Mouse (Mus musculus) forebrain, postnatal 0 days (tissue): ENCODE results near the gene Edem2. TPM values are rescaled to one million over a fixed set of nuclear protein-coding genes. Genes with fewer than 3 reads are reported as not detected.

Experiments used
- ATAC-seq: fragments of 200-750 bp; cut with Nextera tagmentation; 2 replicates; pipeline ENCODE4 v1.8.0; 2017; ENCODE audit warnings: mild to moderate bottlenecking, moderate library complexity
- DNase-seq: peaks from one replicate; pipeline ENCODE4 v3.0.0-alpha.2; 2015
- H3K27ac ChIP-seq: fragments of 300-500 bp; sonication (generic); 2 replicates; pipeline ENCODE4 v1.5.1; 2014; ENCODE audit warnings: low read depth, mild to moderate bottlenecking, antibody characterized with exemption, low read length, moderate library complexity, mixed read lengths
- H3K27me3 ChIP-seq: fragments of 300-500 bp; sonication (generic); 2 replicates; pipeline ENCODE4 v1.6.1; 2014; ENCODE audit warnings: mild to moderate bottlenecking, low read length, mixed read lengths; ENCODE audit not compliant: insufficient read depth
- H3K36me3 ChIP-seq: fragments of 300-500 bp; sonication (generic); 2 replicates; pipeline ENCODE4 v1.6.1; 2014; ENCODE audit warnings: mild to moderate bottlenecking, moderate library complexity; ENCODE audit not compliant: insufficient read depth
- H3K4me1 ChIP-seq: fragments of 300-500 bp; sonication (generic); 2 replicates; pipeline ENCODE4 v1.6.1; 2014; ENCODE audit warnings: antibody characterized with exemption; ENCODE audit not compliant: insufficient read depth
- H3K4me2 ChIP-seq: fragments of 300-500 bp; sonication (generic); 2 replicates; pipeline ENCODE4 v1.6.1; 2014; ENCODE audit warnings: low read depth, mild to moderate bottlenecking, moderate library complexity
- H3K4me3 ChIP-seq: fragments of 300-500 bp; sonication (generic); 2 replicates; pipeline ENCODE4 v1.5.1; 2014; ENCODE audit warnings: low read depth, low read length, mixed read lengths
- H3K9ac ChIP-seq: fragments of 300-500 bp; sonication (generic); 2 replicates; pipeline ENCODE4 v1.6.1; 2014; ENCODE audit warnings: mild to moderate bottlenecking
- H3K9me3 ChIP-seq: fragments of 300-500 bp; sonication (generic); 2 replicates; pipeline ENCODE4 v1.6.1; 2016; ENCODE audit warnings: low read length
- CTCF ChIP-seq: sonication (generic); IDR thresholded peaks from 2 replicates; pipeline ENCODE4 v1.5.1; 2016; ENCODE audit warnings: antibody characterized with exemption, control low read depth, low read depth
- WGBS: fragments of 180-500 bp; shearing (Covaris S2); extraction: QIAGEN DNeasy Blood & Tissue Kit; methylation state at CpG from one replicate; pipeline ENCODE4 v1.1.7; 2014; 5-methylcytosine and 5-hydroxymethylcytosine counted together
- polyA plus RNA-seq: library from polyadenylated mRNA; unstranded; fragments of >200 nt; fragmentation: Nextera tagmentation; extraction: Ambion mirVana; gene quantifications from 2 replicates; pipeline ENCODE4 v1.2.1, GENCODE M21; 2015
- total RNA-seq: library from RNA; depleted of rRNA; stranded (reverse); fragments of >200 nt; gene quantifications from 2 replicates; pipeline ENCODE4 v1.2.3, GENCODE M21; 2014

Gene Edem2
- total and polyA plus RNA-seq, 2 experiments from 2014 or later: 34.1 to 41.9 TPM

DNA sequence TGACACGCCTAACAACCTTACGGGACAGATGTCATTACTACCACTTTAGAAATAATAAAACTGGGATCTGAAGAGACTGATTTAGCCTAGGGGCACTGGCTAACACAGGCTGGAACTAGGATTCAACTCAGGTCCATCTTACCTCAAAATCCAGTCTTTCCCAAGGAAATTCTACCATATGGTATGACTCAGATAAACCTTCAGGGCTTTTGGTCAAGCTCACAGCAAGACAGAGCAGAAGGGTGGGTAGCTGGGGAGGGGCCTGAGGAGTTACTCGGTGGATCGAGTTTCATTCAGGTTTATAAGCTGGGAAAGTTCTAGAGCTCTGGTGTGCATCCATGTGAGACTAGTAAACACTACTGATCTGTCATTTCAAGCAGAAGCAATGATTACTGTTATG lies 40.1 kb downstream of the Edem2 start:
- ATAC-seq: no peak
- no peaks in the 10 kb centered on the region for H3K9me3 ChIP-seq
- peaks cover 5% of the 10 kb centered on the region; the same call in 1 of the 2 replicates for H3K36me3 ChIP-seq

DNA sequence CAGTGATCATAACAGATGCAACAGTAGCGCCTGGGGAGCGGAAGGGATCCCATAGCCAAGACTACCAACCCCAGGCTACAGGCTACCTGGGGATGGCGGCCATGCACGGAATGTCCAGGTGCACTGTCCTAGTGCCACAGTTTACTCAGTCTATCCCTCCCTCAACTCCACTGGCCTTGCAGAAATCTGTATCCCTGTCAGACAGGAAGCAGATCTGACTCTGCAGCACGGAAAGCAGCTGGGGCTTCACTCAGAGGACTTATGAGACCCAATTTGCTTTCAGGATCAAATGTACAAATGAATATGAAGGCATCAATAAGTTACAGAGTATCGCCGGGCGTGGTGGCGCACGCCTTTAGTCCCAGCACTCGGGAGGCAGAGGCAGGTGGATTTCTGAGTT lies 41.5 kb downstream of the Edem2 start:
- Histone ChIP-seq H3K9ac (no peak overlapping the region), H3K36me3 (peaks cover 5% of the 10 kb centered on the region; the same call in 1 of the 2 replicates), H3K27me3 (no peaks in the 10 kb centered on the region), H3K4me1 (peaks cover 13% of the 10 kb centered on the region), H3K4me2 (no peak overlapping the region), H3K4me3 (no peak overlapping the region), H3K9me3 (no peaks in the 10 kb centered on the region), H3K27ac (no peak overlapping the region)
- DNase-seq (no peak), ATAC-seq (no peak)
- no peak for TF ChIP-seq CTCF
- 96% methylated on average over 11 of the region's 11 CpGs for WGBS

More for the DNA sequence above, 40.1 kb downstream of the Edem2 start:
- DNase-seq: no peak
- Histone ChIP-seq H3K9ac (no peak overlapping the region), H3K4me3 (no peak overlapping the region), H3K4me2 (no peak overlapping the region), H3K27me3 (no peaks in the 10 kb centered on the region), H3K27ac (no peak overlapping the region), H3K4me1 (peaks cover 13% of the 10 kb centered on the region)
- TF ChIP-seq CTCF: no peak
- WGBS: 82% methylated on average over 4 of the region's 4 CpGs

DNA sequence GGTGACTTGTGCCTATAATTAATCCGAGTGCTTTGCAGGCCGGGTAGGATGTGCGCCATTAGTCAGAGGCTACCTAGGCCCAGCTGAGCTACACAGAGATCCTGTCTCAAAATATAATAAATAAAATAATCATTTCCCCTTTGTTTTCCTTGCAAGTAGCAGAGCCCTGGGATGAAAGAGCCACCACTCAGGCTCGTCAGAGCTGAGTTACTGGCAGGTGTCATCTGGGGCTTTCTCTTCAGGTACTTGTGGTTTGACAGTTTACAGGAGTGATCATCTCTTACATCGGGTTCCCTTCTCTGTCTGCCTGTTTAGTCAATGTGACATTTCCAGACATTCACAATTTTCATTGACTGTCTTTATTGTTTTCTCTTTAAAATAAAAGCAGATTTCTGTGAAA lies 42.7 kb downstream of the Edem2 start:
- Histone ChIP-seq H3K27me3 (no peaks in the 10 kb centered on the region), H3K9me3 (no peaks in the 10 kb centered on the region), H3K4me3 (no peak overlapping the region), H3K27ac (no peak overlapping the region), H3K9ac (no peak overlapping the region), H3K4me2 (no peak overlapping the region), H3K36me3 (peaks cover 5% of the 10 kb centered on the region; the same call in 1 of the 2 replicates), H3K4me1 (peaks cover 13% of the 10 kb centered on the region)
- 84% methylated on average over 5 of the region's 5 CpGs for WGBS
- TF ChIP-seq CTCF: no peak
- ATAC-seq: no peak
- DNase-seq: no peak

DNA sequence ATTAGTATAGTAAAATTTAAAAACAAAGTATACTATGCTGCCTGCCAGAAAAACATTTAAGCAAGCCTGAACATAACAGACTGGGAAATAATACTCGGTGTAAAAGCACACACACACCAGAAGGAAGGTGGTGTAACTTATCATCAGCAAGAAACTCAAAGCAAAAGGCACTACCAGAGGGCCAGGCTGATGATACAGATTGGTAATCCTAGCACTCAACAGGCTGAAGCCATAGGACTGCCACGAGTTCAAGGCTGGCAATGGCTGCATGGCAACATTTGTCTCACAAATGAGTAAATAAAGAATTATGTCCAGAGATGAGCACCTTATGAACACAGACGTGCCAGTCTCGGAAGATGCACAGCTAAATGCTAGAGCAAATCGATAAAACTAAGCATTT lies 45.5 kb downstream of the Edem2 start:
- ATAC-seq: no peak
- peaks cover 5% of the 10 kb centered on the region; the same call in 1 of the 2 replicates for H3K36me3 ChIP-seq
- no peak for TF ChIP-seq CTCF
- H3K4me3 ChIP-seq: no peak overlapping the region
- no peaks in the 10 kb centered on the region for H3K4me1 ChIP-seq
- H3K4me2 ChIP-seq: no peak overlapping the region
- WGBS: 89% methylated on average over 5 of the region's 5 CpGs
- H3K27me3 ChIP-seq: no peaks in the 10 kb centered on the region
- DNase-seq: no peak
- H3K27ac ChIP-seq: no peak overlapping the region
- no peak overlapping the region for H3K9ac ChIP-seq
- no peaks in the 10 kb centered on the region for H3K9me3 ChIP-seq

DNA sequence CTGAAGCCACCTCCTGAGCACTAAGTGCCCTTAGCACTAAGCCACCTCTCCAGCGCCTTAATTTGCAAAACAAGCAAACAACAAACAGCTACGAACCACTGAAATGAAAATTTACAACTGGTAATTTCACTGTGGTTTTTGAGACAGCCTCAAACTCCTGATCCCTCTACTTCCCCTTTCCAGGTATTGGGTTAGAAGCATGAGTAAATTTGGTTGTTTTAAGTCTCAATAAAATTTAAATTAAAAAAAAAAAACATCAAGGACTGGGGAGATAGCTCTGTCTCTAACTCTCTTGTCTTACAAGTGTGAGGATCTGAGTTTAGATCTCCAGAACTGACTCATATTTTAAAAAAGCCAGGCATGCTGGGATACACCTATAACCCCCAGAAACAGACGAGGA lies 46.1 kb downstream of the Edem2 start:
- ATAC-seq (no peak), DNase-seq (no peak)
- TF ChIP-seq CTCF: no peak
- WGBS: 76% methylated on average over 3 of the region's 3 CpGs
- Histone ChIP-seq H3K27ac (no peak overlapping the region), H3K9me3 (no peaks in the 10 kb centered on the region), H3K4me3 (no peak overlapping the region), H3K4me2 (no peak overlapping the region), H3K36me3 (peaks cover 5% of the 10 kb centered on the region; the same call in 1 of the 2 replicates), H3K4me1 (no peaks in the 10 kb centered on the region), H3K27me3 (no peaks in the 10 kb centered on the region), H3K9ac (no peak overlapping the region)

DNA sequence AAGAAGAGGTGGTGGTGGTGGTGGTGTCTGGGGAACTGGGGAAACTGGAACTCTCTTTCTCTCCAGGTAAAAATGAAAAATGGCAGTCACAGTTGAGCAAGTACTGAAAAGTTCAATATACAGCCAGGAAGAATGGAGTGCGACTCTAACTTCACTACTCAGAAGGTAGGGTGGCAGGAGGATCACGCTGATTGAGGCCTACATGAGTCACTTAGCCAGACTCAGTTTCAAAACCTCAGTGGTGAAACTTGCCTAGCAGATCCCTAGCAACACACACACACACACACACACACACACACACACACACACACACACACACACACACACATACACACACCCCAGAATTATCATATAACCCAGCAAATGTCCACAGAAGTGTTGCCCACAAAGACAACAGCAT lies 47.4 kb downstream of the Edem2 start:
- ATAC-seq: no peak

DNA sequence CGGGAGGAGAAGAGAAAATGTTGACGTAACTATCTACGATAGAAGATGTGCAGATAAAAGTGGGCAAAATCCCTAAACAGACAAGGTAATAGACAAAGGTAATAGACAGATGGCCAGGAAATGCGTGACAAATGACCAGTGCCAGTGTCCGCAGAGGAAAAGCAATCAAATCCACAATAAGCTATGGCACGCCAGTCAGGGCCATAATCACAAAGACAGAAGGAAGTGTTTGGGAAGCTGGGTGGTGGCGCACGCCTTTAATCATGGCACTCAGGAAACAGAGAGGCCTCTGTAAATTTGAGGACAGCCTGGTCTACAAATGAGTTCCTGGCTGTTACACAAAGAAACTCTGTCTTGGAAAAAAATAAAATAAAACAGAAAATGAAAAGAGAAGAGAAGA lies 48.1 kb downstream of the Edem2 start:
- Histone ChIP-seq H3K27ac (no peak overlapping the region), H3K27me3 (no peaks in the 10 kb centered on the region), H3K9me3 (no peaks in the 10 kb centered on the region), H3K4me2 (no peak overlapping the region), H3K4me3 (no peak overlapping the region), H3K36me3 (no peaks in the 10 kb centered on the region), H3K4me1 (no peaks in the 10 kb centered on the region), H3K9ac (no peak overlapping the region)
- DNase-seq (no peak), ATAC-seq (no peak)
- TF ChIP-seq CTCF: no peak
- WGBS: 78% methylated on average over 8 of the region's 8 CpGs

More for the DNA sequence above, 47.4 kb downstream of the Edem2 start:
- Histone ChIP-seq H3K9ac (no peak overlapping the region), H3K36me3 (no peaks in the 10 kb centered on the region), H3K4me3 (no peak overlapping the region), H3K4me1 (no peaks in the 10 kb centered on the region), H3K27ac (no peak overlapping the region), H3K27me3 (no peaks in the 10 kb centered on the region), H3K9me3 (no peaks in the 10 kb centered on the region), H3K4me2 (no peak overlapping the region)
- TF ChIP-seq CTCF: no peak
- DNase-seq: no peak
- 96% methylated on average over 2 of the region's 2 CpGs for WGBS
